Mouse (Mus musculus) lung, postnatal 0 days (tissue): Measurements from ENCODE around the gene Stk11ip.

Experiments
- CTCF ChIP-seq: IDR thresholded peaks from 2 replicates; pipeline ENCODE4 v1.5.1; 2016; ENCODE audit warnings: antibody characterized with exemption, mild to moderate bottlenecking
- EP300 ChIP-seq: IDR thresholded peaks from 2 replicates; pipeline ENCODE4 v1.6.1; 2016; ENCODE audit warnings: antibody characterized with exemption, mild to moderate bottlenecking, control low read depth

DNA sequence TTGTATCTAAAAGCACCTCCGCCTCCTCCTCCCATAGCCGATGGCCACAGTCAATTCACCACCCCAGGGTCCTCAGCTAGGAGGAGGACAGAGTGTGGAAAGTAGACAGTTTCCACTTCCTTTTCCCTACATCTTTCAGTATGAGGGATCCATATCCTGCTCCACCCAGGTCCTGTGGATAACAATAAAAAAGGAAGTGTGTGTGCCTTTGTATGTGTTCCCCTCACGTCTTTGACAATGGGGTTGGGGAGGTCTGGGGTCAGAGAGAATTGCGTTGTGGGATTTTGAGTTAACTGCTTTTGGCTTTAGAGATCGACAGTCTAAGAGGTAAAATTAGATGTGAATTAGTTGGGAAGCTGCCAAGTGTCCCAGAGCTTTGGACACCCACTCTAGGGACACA is 11.2 kb upstream of the Stk11ip start:
- TF ChIP-seq CTCF, result no peak
- TF ChIP-seq EP300, result peak; percentile 84
